Mouse (Mus musculus): Measurements from ENCODE around the gene Psmb5.
A peak's percentile ranks its signal among the peaks of the same experiment; 100 is the strongest.

DNA sequence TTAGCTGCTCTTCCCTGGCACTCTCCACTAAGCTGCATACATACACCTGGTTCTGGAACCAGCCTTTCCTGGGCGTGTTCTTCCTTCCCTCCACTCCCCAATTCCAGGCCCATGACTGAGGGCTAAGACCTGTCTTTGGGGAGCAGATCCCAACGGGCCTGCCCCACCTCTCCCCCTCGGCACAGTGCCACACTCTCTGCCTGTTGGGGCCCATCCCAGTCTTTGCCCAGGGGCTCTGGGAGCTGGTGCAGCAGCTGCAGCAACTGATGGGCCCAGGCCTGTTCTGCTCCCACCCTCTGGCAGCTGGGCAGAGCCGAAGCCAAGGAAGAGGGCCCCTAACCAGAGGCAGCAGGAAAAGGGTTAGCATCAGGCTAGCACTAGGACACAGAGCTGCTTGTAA is 43.6 kb downstream of the Psmb5 start:
- TF ChIP-seq POLR2A (IDR thresholded peaks at IDR 0.05; ENCODE audit: insufficient read length, low read depth): peak; percentile 39
- TF ChIP-seq MAX (IDR thresholded peaks at IDR 0.05; ENCODE audit: low read depth): no peak
- TF ChIP-seq E2F4 (IDR thresholded peaks at IDR 0.05; ENCODE audit: insufficient read depth): no peak

Data from myocyte (in vitro differentiated cells).